Mouse (Mus musculus) brain, embryonic 14.5 days (tissue): ENCODE data around the gene Syk. TPM values are rescaled to one million over a fixed set of nuclear protein-coding genes. Genes with fewer than 3 reads are reported as not detected.

ENCODE experiments used
- DNase-seq: peaks from one replicate; pipeline ENCODE4 v3.0.0-alpha.2; 2011; ENCODE audit warnings: low read depth
- CTCF ChIP-seq: fragments of 200-500 bp; IDR thresholded peaks from 2 replicates; pipeline ENCODE4 v1.5.1; 2012; ENCODE audit warnings: inconsistent platforms, mild to moderate bottlenecking, moderate library complexity, borderline replicate concordance; ENCODE audit not compliant: insufficient read depth, insufficient read length; ENCODE audit errors: extremely low read depth
- POLR2A ChIP-seq: fragments of 200-500 bp; IDR thresholded peaks from 2 replicates; pipeline ENCODE4 v1.6.1; 2012; ENCODE audit warnings: mild to moderate bottlenecking, inconsistent platforms, borderline replicate concordance; ENCODE audit not compliant: poor library complexity, insufficient read depth, insufficient read length, severe bottlenecking; ENCODE audit errors: extremely low read depth
- polyA plus RNA-seq: library from polyadenylated mRNA; depleted of rRNA; stranded (reverse); fragments of >200 nt; gene quantifications from 2 replicates; pipeline ENCODE4 v1.2.3, GENCODE M21; 2012

Gene Syk
- polyA plus RNA-seq, 1 experiment = 2.6 TPM

DNA sequence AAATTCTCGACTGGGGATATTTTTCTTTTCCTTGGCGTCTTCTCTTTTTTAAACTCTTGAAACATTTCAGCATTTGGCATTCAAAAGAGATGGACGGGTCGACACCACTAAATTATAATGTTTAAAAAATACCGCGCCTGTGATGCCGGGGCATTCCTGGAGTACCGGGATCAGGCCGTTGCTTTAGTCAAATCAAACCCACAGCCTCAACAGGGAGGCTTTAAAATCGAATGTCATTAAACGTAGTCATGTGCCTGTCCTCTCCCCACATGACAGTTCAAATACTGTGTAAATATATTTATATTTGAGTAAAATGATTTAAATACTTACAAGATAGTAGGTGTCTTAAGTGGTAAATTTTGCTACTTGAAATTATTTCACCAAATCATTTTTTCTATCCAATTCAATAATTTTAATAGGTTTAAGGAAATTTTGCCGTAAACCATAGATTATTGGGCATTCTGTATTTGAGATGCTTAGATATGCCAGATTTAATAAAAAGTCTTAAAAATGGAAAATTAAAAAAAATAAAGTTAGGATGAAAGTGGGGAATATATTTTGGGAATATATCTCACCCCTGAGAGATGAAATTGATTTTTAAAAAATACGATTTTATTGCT lies 1.1 kb downstream of the Syk start:
- DNase-seq = no peak

DNA sequence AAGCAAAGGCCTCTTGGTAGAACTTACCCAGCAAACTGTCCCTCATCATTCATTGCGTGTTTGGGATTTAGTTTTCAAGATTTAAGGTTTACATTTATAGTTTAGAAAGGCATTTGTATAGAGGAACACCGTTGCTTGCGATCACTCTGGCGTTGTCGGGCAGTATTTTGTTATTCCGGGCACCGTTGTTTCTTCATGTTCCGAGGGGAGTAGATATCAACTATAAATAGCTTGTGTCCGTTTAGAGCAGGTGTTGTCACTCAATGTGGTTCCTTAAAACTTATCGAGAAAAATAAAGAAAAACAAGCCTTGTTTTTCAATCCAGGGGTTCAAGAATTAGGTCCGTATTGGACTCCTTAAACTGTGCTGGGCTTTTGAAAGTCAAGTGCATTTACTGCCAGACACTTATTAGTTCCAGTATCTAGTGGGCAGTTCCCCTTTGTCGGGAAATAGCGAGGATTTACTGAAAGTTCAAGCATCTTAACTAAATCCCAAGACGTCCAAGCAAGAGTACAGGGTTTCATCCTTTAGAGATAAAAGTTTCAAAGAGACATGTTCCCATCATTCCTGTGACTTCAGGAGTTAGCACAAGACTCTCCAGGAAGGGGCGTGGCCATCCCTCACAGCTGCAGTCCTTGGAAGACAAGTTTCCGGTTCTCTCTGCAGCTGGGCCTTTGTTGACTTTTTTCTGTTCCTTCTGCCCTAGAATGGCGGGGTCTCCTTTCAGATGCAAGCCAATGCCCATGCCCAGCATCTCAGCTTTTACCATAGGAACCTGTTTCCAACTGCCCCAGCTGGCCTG lies 1.9 kb downstream of the Syk start:
- DNase-seq = no peak
- TF ChIP-seq CTCF (no peak), POLR2A (no peak)

More for the DNA sequence above, 1.1 kb downstream of the Syk start:
- TF ChIP-seq CTCF (no peak), POLR2A (no peak)

DNA sequence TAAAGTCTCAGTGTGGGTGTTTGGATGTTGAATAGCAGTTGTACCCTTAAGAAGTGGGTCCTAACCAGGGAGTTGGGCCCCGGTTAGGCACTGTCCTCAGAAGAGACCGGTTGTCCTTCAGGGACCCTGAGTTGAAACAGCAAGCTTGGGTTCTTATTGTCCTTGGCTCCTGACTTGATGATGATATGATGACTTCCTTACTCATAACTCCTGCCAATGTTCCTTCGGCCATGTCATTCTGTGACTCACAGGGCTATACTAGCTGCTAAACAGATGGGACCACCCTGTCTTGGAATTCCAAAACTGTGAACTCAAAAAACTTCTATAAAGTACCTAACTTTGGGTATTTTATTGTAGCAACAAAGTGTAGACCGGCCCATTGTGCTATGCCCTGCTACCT lies 4.8 kb downstream of the Syk start:
- TF ChIP-seq POLR2A = no peak
- DNase-seq = no peak

- TF ChIP-seq POLR2A (no peak), CTCF (no peak)
Observed at GRCm38 (mm10) chr13:52589043-52589442, 6.1 kb downstream of the Syk start.

DNA sequence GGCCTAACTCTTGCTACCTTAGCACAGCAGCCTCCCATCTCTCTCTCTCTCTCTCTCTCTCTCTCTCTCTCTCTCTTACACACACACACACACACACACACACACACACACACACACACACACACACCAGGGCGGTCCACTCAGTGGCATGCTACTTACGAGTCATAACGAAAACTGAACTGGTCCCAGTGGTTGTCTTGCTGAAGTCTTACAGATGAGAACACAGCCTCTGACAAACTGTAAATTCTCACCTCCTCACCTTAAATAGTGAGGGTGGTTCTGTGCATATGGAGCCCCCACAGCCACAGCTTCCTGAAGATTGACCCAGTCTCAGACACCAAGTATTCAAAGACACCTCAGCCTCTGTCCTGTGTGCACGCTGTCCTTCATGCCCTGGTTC lies 8.9 kb downstream of the Syk start:
- DNase-seq = no peak
- TF ChIP-seq POLR2A = no peak

More at GRCm38 (mm10) chr13:52589043-52589442, 6.1 kb downstream of the Syk start:
- DNase-seq = no peak

DNA sequence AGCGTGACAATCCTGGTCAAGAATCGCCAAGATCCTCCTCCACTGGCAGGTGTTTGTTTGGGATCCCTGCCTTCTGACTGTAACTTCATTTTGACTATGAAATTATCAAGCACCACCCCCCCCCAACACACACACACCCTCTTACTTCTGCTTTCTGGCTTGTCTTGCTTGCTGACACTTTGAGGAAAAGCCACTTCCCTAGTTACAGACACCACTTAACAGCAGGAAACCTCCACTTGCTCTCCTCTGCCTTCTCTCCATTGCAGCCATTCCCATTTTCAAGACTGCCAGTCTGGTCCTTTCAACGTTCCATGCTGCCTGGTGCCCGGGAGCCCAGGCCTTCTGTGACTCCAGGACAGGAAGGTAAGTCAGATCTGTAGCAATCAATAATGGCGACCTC lies 13.7 kb downstream of the Syk start:
- TF ChIP-seq POLR2A (no peak), CTCF (no peak)
- no peak for DNase-seq

DNA sequence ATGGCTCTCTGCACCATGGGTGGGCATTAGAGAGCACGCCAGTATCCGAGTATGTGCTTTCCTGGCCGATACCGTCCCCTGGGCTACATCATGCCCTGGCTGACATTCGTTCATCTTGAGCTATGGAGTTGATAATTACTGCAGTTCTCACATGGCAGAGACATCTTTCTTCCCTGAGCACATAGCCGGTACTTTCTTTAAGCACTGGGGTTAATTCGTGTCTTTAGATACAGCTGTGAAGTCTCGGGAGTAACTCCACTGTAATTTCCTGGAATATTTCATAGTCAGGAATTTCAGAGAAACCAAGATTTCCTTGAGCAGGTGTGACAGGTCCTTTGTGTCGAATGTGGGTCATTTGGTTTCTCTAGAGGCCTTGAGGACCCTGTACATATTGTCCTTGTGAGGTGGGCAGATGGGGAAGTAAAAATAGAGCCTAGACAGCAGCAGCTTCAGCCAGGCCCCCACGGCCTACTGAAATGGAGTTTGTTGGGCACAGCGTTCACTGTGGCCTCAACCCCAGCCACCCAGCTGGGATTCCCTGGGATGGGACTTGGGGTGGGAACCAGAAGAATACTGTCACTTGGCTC lies 14.2 kb downstream of the Syk start:
- no peak for TF ChIP-seq CTCF
- no peak for TF ChIP-seq POLR2A
- DNase-seq = no peak

DNA sequence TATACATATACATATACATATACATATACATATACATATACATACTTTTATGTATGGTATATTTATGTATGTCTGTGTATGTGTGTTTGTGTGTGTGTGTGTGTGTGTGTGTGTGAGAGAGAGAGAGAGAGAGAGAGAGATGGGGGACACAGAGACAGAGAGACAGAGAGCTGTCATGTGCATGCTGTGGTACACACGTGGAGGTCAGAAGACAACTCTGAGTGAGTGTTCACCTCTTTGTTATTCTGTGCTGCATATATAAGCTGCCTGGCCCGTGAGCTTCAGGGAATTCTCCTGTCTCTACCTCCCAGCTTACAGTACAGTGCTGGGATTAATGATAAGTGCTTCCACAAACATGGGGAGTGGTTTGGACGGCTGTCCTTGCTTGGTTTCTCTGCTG lies 15.3 kb downstream of the Syk start:
- DNase-seq = no peak
- TF ChIP-seq POLR2A = no peak
- no peak for TF ChIP-seq CTCF

DNA sequence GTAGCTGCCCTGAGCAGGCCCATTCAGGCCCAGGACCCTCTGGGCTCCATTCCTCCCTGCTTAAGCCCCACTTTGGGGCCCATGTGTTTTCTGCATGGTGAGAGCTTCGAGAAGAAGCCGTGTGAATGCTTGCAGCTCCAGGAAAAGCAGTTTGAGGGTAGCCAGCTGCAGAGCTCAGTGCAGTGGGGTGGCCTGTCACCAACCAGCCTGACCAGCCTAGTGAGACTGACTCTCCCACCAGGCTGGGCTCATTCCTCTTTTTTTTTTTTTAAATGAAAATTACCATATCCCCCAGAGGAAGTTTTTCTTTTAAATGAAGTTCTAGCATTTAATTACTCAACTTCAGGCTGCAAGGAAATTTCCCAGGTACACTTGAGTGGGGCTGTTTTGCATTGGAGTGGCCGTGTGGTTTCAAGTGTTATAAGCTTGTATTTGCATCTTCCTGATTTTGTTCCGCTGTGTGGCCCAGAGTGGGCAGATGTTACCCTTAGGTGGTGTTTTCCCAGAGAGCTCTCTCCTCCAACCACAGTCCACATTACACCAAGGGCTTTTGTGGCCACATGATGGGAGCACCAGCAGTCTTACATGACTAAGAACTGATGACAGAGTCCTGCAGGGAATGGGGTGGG lies 17.2 kb downstream of the Syk start:
- no peak for TF ChIP-seq CTCF
- TF ChIP-seq POLR2A = no peak

GRCm38 (mm10) chr13:52602752-52603151 lies 19.8 kb downstream of the Syk start:
- TF ChIP-seq POLR2A = no peak
- no peak for TF ChIP-seq CTCF
- DNase-seq = no peak

More for the DNA sequence above, 17.2 kb downstream of the Syk start:
- DNase-seq = no peak

- no peak for TF ChIP-seq POLR2A
- no peak for TF ChIP-seq CTCF
- DNase-seq = peak; percentile 64
Observed at GRCm38 (mm10) chr13:52603704-52604349, 20.9 kb downstream of the Syk start.

DNA sequence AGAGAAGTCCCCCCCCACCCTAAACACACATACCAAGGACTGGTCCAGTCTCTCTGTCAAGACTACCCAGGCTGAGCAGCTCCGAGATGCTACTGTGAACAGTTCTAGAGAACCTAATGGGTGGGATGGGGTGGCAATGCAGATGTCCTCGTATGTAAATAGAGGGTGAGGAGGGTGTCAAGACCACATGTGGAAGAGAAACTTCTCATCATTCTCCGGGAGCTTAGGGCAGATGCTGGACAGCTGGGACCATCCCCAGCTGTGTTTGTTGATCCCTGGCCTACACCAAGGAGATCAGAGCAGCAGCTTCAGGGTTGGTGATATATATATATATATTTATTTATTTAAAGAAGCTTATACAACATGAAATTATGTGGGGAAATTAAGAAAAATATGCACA lies 22.0 kb downstream of the Syk start:
- no peak for DNase-seq
- TF ChIP-seq POLR2A (no peak), CTCF (no peak)

DNA sequence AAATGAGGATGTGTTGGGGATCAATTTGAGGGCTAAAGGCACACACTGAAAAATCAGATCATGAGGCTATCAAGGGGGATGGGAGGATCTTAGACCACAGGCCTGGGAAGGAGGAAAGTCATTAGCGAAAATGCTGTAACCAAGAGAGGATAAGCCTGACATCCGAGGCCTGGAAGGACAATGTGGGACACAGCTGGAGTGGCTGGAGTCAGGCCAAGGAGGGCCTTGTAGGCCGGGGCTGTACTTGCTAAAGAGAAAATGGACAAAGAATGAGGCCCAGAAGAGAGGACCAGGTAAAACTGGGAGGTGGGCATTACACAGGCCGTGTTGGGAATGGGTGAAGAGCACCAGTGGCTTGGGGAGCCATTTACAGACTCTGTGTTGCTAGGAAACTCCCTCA lies 22.9 kb downstream of the Syk start:
- no peak for DNase-seq
- no peak for TF ChIP-seq CTCF
- no peak for TF ChIP-seq POLR2A
